Mouse (Mus musculus) spleen, postnatal 10 days (tissue): ENCODE data around the gene Cda.
A peak's percentile ranks its signal among the peaks of the same experiment; 100 is the strongest.
"Not testable (repeated sequence)": the region's sequence is repeated elsewhere in the genome, so short reads cannot be mapped to it uniquely, and the experiment has no call there.

Experiments
- DNase-seq, 2 experiments: peaks; one replicate each; pipeline ENCODE4 v3.0.0; 2021 to 2022; ENCODE audit warnings: low spot score in 2 of 2

Gene Cda

DNA sequence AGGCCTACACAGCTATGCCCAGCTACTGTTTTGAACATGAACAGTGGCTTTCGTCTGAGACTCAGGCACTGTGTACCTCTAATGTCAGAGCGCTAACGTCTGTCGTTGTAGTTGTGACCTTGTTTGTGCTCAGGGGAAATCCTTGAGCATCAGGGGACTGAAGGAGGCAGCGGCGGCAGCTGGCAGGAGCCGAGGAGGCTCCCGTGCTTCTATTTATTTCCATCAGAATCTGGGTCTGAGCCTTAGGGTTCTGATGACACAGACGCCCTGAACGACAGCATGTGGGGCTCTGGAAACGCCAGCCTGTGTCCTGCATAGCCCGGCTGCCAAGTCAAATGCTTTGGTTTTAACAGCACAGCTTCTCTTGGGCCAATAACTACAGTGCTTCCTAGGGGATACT lies 32.8 kb downstream of the Cda start:
- DNase-seq: no peak

DNA sequence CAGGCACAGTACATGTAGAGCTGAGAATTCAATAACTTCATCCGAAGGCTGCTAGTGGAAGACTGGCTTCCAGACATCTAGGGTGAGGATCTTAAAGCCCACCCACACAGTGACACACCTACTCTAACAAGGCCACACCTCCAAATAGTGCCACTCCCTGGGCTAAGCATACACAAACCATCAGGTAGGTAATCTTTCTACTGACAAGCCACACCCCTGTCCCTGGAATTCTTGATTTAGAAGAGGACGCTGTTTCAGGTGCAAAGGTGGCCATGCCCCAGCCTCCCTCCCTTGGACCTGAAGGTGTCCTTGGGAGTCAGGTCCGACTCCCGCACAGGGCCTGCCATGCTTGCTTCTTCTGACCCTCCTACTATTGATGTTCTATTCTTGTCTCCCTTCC lies 34.7 kb downstream of the Cda start:
- no peak for DNase-seq

DNA sequence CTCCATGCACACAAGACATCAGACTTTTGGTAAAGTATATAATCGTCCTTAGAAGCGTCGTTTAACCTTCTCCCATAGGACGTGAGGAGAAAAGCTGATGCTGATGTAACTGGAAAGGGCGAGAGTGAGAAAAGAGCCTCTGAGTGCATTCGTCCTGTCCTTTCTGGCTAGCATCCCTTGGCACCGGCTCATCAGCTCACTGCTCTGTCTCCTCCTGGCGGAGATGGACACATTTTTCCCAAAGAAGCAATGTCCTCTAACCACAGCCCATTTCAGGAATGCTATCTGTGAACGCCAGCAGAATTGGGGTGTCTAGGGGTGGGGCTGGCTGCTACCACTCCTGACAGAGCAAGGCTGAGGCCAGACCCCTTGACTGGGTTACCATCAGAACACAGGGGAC lies 36.1 kb downstream of the Cda start:
- DNase-seq: no peak

- DNase-seq: no peak
Observed at GRCm38 (mm10) chr4:138330264-138330671, 37.5 kb downstream of the Cda start.

- no peak for DNase-seq
Observed at GRCm38 (mm10) chr4:138327891-138328470, 39.8 kb downstream of the Cda start.

- DNase-seq: not testable (repeated sequence)
Observed at GRCm38 (mm10) chr4:138327155-138327554, 40.6 kb downstream of the Cda start.

DNA sequence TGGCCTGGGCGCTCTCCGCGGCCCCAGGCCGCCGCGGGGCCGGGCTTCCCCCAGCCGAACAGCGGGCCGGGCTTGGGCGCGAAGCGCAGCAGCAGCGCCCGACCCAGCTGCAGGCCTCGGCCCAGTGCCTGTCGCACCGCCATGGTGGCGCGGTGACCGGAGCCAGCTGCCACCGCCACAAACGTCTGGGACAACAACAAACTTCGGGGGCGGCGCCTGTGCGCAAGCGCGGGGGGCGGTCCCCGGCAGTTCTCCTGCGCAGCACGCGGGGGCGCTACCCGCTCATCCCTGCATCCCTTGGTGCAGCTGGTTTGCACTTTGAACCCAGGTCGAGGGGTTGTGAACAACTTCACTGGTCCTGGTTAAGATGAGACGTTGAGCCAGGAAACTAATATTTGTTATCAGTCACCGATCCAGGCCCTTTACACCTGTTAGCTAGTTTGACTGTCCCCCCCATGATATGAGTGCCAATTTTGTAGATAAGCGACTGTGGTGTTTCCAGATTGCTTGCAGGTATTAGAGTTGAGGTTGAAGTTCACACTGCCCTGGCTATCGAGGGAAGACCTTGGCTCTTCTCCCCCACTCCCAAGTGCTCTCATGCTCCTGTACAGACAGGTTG lies 41.6 kb downstream of the Cda start, which contains the start of gene Pink1:
TSS of gene Pink1 (minus strand) at position 231 of the 619 bp plus-strand sequence.
- DNase-seq: peak; percentile 90 to 92

- peak; percentile 95 to 98 for DNase-seq
Observed at GRCm38 (mm10) chr4:138325466-138326076, 42.2 kb downstream of the Cda start.

GRCm38 (mm10) chr4:138324451-138324850 lies 43.3 kb downstream of the Cda start:
- no peak for DNase-seq

DNA sequence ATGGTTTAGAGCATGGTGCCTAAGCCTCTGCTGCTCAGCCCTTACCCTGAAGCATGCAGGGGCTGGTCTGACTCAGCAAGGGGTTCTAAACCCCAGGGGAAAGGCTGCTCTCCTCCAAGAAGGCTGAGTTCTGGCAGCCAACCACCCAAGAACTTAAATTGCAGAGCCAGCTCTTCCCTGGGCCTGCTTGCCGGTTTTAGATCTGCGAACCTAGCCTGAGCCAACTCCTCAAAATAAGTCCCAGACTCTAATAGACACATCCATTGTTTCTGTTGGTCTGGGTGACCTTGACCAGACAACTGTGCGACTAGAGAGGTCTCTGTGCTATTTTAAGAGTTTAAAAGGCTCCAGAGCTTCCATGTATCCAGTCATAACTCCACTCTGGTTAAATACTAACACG lies 44.0 kb downstream of the Cda start:
- no peak for DNase-seq

GRCm38 (mm10) chr4:138322692-138323091 lies 45.1 kb downstream of the Cda start:
- no peak for DNase-seq

GRCm38 (mm10) chr4:138321488-138321887 lies 46.3 kb downstream of the Cda start:
- DNase-seq: no peak

DNA sequence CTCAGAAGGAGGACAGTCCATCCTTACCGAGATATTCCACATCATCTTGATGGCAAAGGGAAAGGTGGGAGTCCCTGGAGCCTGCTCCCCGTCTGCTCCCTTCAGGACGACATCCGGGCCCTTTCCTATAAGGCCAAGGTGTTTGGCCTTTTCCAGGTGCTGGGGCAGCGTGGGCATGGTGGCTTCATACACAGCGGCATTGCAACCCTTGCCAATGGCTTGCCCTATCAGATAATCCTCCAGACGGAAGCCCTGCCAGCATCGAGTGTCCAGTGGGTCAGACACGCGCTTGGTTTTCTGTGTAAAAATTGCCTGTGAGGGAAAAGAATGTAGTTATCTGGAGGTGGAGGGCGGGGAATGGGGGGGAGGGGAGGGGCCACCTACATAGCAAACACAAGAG lies 47.1 kb downstream of the Cda start:
- DNase-seq: no peak

DNA sequence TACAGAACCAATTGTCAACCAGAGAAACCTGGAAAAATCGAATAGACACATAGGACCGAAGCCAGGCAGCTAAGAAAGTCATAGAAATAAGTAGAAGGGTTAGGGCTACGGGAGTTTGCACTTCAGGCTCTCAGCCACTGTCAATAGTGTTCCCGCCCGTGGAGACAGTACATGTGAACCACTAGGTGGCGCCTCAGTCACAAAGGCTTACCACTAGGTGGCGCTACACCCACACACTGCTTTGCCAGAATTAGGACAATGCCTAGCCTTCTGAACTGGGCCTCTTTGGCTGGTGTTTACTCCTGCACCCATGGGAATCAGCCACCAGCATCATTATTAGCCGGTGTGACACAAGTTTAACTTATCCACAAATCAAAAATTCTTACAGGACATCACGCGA lies 48.3 kb downstream of the Cda start:
- peak; percentile 80 to 86 for DNase-seq

DNA sequence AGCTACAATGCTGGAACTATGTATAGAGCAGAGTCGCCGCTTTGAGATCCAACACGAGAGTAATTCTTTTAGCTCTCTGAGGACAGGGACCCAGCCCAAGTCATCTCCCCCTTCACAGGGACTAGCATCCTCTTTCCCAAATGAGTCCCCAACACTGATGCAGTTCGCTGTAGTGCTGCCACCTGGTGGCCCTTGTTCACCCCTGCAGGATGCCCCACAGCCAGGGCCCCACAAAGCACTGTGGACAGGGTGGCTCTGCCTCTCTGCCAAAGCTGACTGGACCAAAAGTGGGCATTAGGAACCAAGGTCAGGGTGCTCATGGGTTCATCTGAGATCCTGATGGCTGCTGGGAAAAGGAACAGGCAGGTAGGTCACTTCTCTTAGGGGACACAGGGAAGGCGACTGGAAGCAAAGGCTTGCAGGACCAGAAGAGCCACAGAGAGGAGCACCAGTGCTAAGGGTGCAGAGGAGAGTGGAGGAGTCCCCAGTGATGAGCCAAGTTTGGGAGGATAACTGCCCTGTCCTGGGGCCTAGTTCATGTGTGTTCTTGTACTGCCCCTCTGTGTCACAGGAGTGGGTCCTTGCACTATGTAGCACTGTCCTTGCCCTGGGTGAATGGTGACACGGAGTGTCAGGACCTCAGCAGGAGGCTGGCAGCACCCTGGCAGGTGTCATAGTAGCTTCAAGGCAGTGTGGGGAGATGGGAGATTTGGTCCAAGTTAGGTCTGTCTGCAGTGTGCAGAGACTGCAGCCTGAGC lies 49.1 kb downstream of the Cda start:
- DNase-seq: peak; percentile 65 to 79

DNA sequence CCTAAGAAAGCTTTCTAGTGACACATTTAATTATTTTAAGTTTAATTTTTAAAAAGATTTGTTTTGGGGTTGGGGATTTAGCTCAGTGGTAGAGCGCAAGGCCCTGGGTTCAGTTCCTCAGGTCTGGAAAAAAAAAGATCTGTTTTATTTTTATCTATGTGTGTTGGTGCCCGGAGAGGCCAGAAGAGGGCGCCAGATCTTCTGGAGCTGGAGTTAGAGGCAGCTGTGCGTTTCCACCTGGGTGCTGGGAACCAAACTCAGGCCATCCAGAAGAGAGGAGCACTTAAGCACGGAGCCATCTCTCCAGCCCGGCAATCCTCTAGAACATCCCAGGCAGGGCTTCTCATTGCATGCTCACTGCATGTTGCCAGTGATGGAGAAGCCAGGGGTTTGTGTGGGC lies 51.4 kb downstream of the Cda start:
- DNase-seq: peak in 1 of 2 experiments; percentile 46

GRCm38 (mm10) chr4:138315781-138316180 lies 52.0 kb downstream of the Cda start:
- DNase-seq: peak in 1 of 2 experiments; percentile 56

GRCm38 (mm10) chr4:138313795-138314194 lies 54.0 kb downstream of the Cda start:
- no peak for DNase-seq

DNA sequence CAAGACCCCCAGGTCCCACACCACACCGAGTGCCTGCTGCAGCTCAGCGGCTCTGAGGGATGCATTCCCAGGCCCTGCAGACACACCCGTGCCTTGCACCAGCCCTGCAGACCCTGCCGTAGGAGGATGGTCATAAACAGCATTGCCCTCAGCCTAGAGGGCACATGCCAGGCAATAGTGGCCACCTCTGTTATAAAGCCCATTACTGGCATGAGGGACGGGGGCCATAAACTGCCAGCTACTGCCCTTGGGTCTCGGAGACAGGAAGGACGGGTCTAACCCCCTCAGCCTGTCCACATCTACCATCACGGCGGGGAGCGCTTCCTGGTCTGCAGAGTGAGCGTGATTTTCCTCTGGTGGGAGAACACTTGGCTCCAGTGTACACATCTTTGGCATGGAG lies 54.8 kb downstream of the Cda start:
- DNase-seq: no peak

GRCm38 (mm10) chr4:138312105-138312504 lies 55.7 kb downstream of the Cda start:
- no peak for DNase-seq

DNA sequence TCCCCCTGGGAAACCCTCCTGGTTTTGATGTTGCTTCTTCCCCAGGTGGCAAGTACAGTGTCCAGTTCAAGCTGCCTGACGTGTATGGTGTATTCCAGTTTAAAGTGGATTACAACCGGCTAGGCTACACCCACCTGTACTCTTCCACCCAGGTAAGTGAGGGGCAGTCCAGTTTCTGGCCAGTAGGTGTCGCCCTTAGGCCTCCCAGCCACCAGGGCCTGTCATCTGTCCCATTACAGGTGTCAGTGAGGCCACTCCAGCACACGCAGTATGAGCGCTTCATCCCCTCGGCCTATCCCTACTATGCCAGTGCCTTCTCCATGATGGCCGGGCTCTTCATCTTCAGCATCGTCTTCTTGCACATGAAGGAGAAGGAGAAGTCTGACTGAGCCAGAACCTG lies 56.2 kb downstream of the Cda start:
- peak; percentile 32 to 69 for DNase-seq

DNA sequence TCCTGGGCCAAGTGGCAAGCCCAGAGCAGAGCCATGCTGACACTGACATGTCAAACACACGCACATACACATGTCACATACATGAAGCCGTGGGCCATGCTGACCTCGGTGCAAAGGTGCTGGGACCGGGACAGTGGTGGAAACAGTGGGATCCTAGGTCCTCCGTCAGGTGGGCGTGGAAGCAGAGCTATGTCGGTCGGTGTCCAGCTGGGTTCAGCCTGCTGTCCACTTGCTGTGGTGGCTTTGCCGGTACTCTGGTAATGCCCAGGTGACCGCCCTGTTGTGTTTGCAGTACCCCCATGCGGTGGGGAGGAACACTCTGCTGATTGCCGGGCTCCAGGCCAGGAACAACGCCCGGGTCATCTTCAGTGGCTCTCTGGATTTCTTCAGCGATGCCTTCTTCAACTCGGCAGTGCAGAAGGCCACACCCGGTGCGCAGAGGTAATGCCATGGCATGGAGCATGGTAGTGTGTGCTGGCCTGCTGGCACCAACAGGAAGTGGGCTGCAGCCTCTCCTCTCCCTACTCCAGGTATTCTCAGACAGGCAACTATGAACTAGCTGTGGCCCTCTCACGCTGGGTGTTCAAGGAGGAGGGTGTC lies 57.4 kb downstream of the Cda start:
- no peak for DNase-seq
